Mouse (Mus musculus) ES-E14 (cell line): Measurements from ENCODE around the gene C77080. TPM values are rescaled to one million over a fixed set of nuclear protein-coding genes. Genes with fewer than 3 reads are reported as not detected.
A peak's percentile ranks its signal among the peaks of the same experiment; 100 is the strongest.

ENCODE experiments used
- DNase-seq: peaks from one replicate; pipeline ENCODE4 v3.0.0-alpha.2; 2013; ENCODE audit warnings: low read depth, low spot score
- H3K27ac ChIP-seq: 2 replicates; pipeline ENCODE4 v1.5.1; 2012; ENCODE audit warnings: low read depth, mild to moderate bottlenecking, low read length, moderate library complexity, mixed read lengths; ENCODE audit not compliant: poor library complexity, insufficient read depth, severe bottlenecking
- H3K36me3 ChIP-seq: 2 replicates; pipeline ENCODE4 v1.6.1; 2012; ENCODE audit warnings: mild to moderate bottlenecking, low read length, moderate library complexity, mixed read lengths; ENCODE audit not compliant: control insufficient read depth, poor library complexity, insufficient read depth, severe bottlenecking
- H3K4me1 ChIP-seq, 2 experiments: fragments of 150-350 bp in 1 of 2; sonication (generic) in 1 of 2; 2 replicates each; pipeline ENCODE4 v1.6.1; 2012; ENCODE audit warnings: low read length in 2 of 2, mild to moderate bottlenecking in 1 of 2, mixed read lengths in 1 of 2; ENCODE audit not compliant: control insufficient read depth in 2 of 2, insufficient read depth in 2 of 2, poor library complexity in 1 of 2
- H3K4me3 ChIP-seq, 2 experiments: fragments of 150-350 bp in 1 of 2; sonication (generic) in 1 of 2; 2 replicates each; pipeline ENCODE4 v1.5.1; 2012; ENCODE audit warnings: low read length in 2 of 2, low read depth in 1 of 2, mild to moderate bottlenecking in 1 of 2, mixed read lengths in 1 of 2; ENCODE audit not compliant: insufficient read depth in 1 of 2, poor library complexity in 1 of 2, severe bottlenecking in 1 of 2
- H3K9ac ChIP-seq: 2 replicates; pipeline ENCODE4 v1.6.1; 2012; ENCODE audit warnings: low read depth, mild to moderate bottlenecking, low read length, mixed read lengths; ENCODE audit not compliant: poor library complexity, insufficient read depth, severe bottlenecking
- H3K9me3 ChIP-seq: fragments of 150-350 bp; sonication (generic); 2 replicates; pipeline ENCODE4 v1.6.1; 2012; ENCODE audit warnings: low read depth, mild to moderate bottlenecking, low read length; ENCODE audit not compliant: control insufficient read depth, insufficient read depth
- CHD2 ChIP-seq: IDR thresholded peaks from 2 replicates; pipeline ENCODE4 v1.6.1; 2014; ENCODE audit warnings: mild to moderate bottlenecking, low read depth, low read length, inconsistent platforms
- HCFC1 ChIP-seq: IDR thresholded peaks from 2 replicates; pipeline ENCODE4 v1.6.1; 2012; ENCODE audit warnings: low read length, inconsistent platforms, borderline replicate concordance; ENCODE audit not compliant: insufficient read depth
- MAFK ChIP-seq: IDR thresholded peaks from 2 replicates; pipeline ENCODE4 v1.6.1; 2014; ENCODE audit warnings: mild to moderate bottlenecking, low read depth, low read length, inconsistent platforms; ENCODE audit not compliant: insufficient read depth
- ZC3H11A ChIP-seq: IDR thresholded peaks from 2 replicates; pipeline ENCODE4 v1.6.1; 2012; ENCODE audit warnings: low read depth, mild to moderate bottlenecking, inconsistent platforms, low read length, borderline replicate concordance
- ZNF384 ChIP-seq: IDR thresholded peaks from 2 replicates; pipeline ENCODE4 v1.6.1; 2012; ENCODE audit warnings: low read depth, low read length, inconsistent platforms
- in situ Hi-C, 2 experiments: fragments of 600-800 bp; cut with MboI; formaldehyde crosslinking; loops; one replicate each; pipeline ENCODE4 v1.15.1; 2025; ENCODE audit warnings: low sequenced_read_pairs in 2 of 2, inconsistent platforms in 1 of 2; ENCODE audit not compliant: unreplicated experiment in 2 of 2
- total RNA-seq: library from RNA; depleted of rRNA; stranded (reverse); fragments of 300-350 nt; gene quantifications from 2 replicates; pipeline ENCODE4 v1.2.3, GENCODE M21; 2012

C77080 gene
- total RNA-seq, 1 experiment = 14.4 TPM

DNA sequence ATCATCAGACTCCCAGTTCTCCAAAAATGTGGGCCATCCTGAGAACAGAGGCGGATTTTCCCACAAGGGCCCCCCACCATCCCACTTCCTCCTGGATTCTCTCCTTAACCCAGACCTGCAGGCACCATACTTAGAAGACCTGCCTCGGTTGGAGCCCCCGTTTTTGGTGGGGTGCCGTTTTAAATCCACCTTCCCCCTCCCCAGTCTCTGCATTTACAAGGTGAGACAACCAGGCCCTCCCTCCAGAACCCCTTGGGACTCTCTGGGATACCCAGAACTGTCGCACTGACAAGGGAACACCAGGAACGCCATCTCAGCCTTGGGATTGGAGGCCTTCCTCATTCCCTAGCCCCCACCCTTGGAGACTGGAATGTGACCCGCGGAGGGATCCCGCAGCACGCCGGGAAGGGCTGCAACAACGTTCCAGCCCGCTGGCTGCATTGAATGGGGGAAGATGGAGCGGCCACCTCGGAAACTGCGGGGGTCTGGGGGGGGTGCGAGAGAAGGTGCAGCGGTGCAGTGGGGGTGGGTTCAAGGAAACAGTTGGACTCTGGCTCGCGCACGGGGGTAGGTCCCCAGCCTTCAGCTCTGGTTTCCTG, 23.3 kb downstream of the C77080 start:
- H3K4me3 ChIP-seq = peak overlapping the region; percentile 81 to 91
- H3K36me3 ChIP-seq = no peaks in the 10 kb centered on the region
- in situ Hi-C loops = no loop called here
- H3K9me3 ChIP-seq = no peaks in the 10 kb centered on the region
- no peak overlapping the region for H3K27ac ChIP-seq
- no peak for DNase-seq
- H3K9ac ChIP-seq = peak overlapping the region; percentile 20; the same call in 1 of the 2 replicates
- TF ChIP-seq HCFC1 (no peak), CHD2 (no peak), ZC3H11A (no peak), MAFK (no peak), ZNF384 (no peak)
- peaks cover 15 to 42% of the 10 kb centered on the region in 2 experiments for H3K4me1 ChIP-seq

DNA sequence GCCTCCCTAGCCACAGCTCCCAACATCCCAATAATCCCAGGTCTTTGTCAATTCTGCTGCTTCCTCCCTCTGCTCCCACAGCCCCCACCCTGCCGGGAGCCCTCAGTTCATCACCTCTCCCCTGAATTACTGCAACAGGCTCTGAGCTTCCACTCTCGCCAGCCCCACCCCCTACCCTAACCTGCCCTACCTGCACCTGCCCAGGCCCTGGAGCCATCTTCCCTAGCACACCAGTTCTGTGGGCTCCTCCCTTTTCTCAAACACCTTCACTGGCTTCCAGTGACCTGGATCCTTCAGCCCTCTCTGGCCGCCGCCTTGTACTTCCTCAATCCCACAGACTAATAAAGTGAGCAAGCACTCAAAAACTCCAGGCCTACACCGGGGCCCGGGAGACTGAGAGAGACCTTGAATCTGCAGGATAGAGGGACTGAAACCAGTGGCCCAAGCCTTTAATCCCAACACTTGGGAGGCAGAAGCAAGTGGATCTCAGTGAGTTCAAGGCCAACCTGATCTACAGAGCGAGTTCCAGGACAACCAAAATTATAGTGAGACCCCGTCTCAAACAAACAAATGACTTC, 24.9 kb downstream of the C77080 start:
- H3K4me1 ChIP-seq = peaks cover 11 to 30% of the 10 kb centered on the region in 2 experiments
- no peak for DNase-seq
- H3K9ac ChIP-seq = no peak overlapping the region
- TF ChIP-seq CHD2 (no peak), MAFK (no peak), HCFC1 (no peak), ZNF384 (no peak), ZC3H11A (no peak)
- in situ Hi-C loops = no loop called here
- H3K4me3 ChIP-seq = no peak overlapping the region
- no peaks in the 10 kb centered on the region for H3K36me3 ChIP-seq
- no peaks in the 10 kb centered on the region for H3K9me3 ChIP-seq
- H3K27ac ChIP-seq = no peak overlapping the region

DNA sequence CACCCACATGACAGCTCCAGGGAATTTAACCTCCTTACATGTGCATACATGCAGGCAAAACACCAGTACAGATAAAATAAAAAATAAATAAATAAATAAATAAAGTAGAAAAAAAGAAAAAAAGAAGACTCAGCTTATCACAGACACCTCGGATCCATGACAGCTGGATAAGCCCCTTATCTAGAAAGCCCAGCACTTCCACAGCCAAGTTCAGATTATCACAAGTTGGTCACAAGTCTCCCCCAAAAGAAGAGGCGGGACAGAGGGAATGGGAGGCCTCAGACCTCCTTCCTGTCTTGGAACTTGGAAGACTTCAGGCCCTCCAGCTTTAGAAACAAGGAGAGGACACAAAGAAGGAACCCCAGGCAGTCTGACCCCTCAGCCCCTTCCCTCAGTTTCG, 26.1 kb downstream of the C77080 start:
- in situ Hi-C loops = no loop called here
- peaks cover 15 to 29% of the 10 kb centered on the region in 2 experiments for H3K4me1 ChIP-seq
- TF ChIP-seq ZNF384 (no peak), CHD2 (no peak), ZC3H11A (no peak), MAFK (no peak), HCFC1 (no peak)

DNA sequence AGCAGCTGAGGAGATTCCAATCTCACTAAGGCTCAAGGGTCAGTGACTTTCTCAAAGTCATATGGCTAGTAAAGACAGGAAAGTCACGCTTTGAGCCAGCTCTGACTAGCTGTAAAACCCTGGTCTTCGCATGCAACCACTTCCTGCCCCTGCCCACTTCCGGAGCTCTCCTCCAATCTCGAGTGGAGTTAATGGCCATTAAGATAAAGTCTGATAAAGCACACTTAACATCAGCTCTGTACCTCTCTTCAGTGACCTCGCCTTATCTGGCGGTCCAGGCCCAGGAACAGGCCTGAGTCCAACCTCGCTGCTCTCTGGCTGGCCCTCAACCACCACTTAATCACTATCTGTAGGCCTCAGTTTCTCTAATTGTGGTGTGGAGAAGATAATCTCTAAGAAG, 26.7 kb downstream of the C77080 start:
- no peak overlapping the region for H3K27ac ChIP-seq
- H3K4me3 ChIP-seq = no peak overlapping the region
- no peaks in the 10 kb centered on the region for H3K9me3 ChIP-seq
- in situ Hi-C loops = no loop called here
- no peak overlapping the region for H3K9ac ChIP-seq
- no peak for TF ChIP-seq ZC3H11A
- TF ChIP-seq CHD2 = no peak
- TF ChIP-seq ZNF384 = no peak
- no peak for TF ChIP-seq HCFC1
- TF ChIP-seq MAFK = no peak
- DNase-seq = no peak
- no peaks in the 10 kb centered on the region for H3K36me3 ChIP-seq
- peaks cover 15 to 34% of the 10 kb centered on the region in 2 experiments for H3K4me1 ChIP-seq

More for the DNA sequence above, 26.1 kb downstream of the C77080 start:
- Histone ChIP-seq H3K4me3 (no peak overlapping the region), H3K36me3 (no peaks in the 10 kb centered on the region), H3K9ac (no peak overlapping the region), H3K27ac (no peak overlapping the region), H3K9me3 (no peaks in the 10 kb centered on the region)
- no peak for DNase-seq
